Mouse (Mus musculus): Measurements from ENCODE around the gene Fcgrt.
"Not testable (repeated sequence)": the region's sequence is repeated elsewhere in the genome, so short reads cannot be mapped to it uniquely, and the experiment has no call there.

Gene Fcgrt

DNA sequence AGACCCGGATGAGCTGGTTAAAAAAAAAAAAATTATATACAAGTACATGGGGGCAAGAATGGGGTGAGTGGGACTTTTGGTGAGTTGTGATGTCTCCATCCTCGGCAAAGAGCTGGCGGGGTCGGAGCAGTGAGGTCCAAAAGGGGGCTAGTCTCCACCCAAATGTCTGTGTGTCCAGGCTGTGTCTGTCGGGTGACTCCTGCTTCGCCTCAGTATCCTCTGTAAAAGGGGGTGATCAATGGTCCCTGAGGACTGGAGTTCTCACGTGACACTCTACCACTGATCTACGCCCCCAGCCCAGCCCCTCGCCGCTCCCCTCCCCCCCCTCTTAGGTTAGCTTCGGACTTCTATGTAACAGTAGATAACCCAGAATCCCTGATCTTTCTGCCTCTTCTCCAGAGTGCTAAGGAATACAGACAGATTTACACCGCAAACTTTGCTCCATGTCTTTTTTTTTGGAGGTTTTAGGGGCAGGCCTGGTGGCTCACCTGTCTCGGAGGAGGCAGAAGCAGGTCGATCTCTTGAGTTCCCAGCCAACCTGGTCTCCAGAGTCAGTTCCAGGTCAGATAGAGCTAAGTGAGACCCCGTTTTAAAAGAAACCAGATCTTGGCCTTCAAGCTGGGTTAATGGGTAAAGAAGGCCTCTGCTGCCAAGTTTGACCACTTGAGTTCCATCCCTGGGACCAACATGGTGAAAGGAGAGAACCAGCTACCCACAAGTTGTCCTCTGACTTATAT lies 26.3 kb upstream of the Fcgrt start:
- no peak for DNase-seq (ENCODE audit: low spot score in 2 of 2)

DNA sequence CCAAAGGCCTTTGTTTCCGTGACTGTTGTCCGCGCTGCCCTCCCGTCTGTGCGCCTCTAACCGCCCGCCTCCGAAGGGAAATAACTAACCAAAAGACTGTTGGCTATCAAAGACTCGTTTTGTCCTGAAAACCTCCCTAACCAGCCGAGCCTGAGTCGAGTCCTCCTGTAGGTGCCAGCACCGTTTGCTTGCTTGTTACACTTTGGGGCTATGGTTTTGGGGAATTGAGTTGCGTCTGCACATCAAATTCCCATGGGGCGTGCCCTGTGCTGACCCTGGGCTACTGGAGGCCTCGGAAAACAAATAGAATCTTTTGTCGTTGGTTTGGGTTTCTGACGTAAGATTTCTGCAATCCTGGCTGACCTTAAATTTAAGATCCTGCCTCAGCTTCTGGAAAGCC lies 25.7 kb upstream of the Fcgrt start:
- no peak for DNase-seq (ENCODE audit: low spot score in 2 of 2)

DNA sequence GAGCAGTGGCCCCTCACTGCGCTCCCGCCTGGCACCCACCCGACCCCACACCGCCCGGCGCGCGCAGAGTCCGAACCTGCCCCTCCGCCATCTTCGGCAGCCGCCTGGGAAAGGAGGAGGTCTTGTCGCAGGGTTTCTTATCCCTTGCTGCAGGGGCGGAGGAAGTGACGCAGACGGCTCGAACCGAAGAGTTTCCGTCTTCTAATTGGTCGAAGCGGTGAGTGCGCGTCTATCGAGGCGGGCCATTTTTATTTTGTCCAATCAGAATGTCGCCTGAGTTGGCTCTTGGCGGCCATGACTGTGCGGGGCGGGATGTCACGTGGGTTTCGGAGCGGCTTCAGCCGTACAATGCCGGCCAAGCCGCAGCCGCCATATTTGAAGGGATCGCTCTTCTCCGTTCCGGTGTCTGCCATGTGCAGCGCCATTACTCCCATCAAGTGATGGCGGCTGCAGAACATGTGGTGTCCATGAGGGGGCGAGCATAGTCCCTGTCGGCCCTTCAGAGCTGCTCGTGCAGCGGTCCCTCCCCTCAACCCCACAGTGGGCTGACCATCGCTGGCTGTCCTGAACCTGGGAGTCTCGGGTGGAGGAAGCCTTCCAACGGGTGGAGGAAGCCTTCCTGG lies 25.1 kb upstream of the Fcgrt start, which contains the start of gene Rpl13a:
Rpl13a (minus strand) TSS at position 138 of the 623 bp plus-strand sequence.
- DNase-seq (ENCODE audit: low spot score in 2 of 2) = peak; percentile 92 to 95

DNA sequence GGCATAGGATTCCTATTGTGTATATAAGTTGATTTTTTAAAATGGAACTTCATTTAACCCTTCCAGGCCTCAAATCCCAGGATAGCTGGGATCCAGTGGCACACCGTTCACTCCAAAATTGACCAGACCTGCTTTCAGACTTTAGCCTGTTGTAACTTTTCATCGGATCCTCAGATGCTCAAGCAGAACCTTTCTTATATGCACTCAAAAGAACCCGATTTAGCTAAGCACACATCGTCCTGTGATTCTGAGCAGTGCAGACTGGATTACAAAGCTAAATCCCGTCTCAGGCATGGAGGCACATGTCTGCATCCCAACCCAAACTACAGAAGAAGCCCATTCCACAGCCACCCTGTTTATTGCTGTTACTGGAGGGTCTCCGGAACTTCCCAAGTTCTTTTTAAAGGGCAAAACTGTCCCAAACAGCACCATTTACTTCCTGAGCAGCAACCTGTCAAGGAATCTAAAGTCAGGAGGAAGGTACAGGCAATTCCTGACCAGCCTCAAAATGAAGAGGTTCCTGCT lies 24.1 kb upstream of the Fcgrt start:
- DNase-seq (ENCODE audit: low spot score in 2 of 2) = no peak

DNA sequence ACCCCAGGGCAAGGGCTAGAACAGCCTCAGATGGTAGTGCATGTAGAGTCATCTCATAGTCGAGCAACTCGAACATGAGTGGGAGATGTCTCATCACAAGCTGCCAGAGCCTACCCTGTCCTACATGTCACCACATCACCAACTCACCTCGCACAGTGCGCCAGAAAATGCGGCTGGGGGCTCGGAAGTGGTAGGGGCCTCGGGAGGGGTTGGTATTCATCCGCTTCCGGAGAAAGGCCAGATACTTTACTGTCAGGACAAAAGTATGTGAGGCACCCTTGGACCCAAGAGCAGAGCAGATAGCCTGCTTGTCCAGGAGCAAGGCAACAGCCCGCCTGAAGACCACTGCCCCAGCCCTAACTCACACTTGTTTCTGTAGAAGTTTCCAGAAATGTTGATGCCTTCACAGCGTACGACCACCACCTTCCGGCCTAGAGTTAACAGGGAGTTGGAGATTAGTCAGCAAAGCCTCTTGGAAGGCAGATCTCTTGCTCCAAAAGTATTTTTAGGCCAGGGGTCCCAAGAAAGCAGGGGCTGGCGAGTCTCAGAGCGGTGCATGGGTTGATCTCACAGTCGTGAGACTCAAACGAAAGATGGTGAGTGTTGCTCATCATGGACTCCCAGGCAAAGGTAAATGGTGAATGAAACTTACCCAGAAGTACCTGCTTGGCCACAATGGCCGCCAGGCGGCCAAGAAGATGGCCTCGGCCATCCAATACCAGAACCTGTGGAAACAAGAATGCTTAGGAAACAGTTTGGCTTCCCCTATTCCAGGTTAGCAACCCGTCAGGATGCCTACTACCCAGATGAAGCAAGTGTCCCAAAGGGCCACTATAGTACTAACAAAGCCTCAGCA lies 23.4 kb upstream of the Fcgrt start:
- no peak for DNase-seq (ENCODE audit: low spot score in 2 of 2)

DNA sequence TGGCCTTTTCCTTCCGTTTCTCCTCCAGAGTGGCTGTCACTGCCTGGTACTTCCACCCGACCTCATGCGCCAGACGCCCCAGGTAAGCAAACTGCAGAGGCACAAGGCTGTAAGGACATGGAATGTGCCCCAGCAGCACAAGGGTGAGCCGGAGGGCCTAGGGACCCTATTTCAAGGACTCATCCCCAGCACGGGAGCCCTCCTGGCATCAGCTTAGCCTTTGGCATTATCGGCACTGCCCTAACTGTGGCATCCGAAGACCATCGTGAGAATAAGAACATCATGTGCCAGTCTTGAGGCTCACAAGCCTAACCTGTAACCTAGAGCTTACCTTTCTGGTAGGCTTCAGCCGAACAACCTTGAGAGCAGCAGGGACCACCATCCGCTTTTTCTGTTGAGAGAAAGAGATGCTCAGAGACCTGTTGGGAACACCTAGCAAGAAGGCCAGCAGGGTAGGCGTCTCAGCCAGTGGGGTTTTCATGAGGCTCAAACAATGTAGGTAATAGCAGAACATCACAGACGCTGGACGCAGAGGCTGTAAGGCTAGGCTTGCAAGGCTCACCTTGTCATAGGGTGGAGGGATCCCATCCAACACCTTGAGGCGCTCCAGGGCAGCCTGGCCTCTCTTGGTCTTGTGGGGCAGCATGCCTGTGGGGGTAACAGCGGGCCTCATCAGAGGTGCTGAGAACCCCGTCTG lies 22.6 kb upstream of the Fcgrt start:
- DNase-seq (ENCODE audit: low spot score in 2 of 2) = no peak

DNA sequence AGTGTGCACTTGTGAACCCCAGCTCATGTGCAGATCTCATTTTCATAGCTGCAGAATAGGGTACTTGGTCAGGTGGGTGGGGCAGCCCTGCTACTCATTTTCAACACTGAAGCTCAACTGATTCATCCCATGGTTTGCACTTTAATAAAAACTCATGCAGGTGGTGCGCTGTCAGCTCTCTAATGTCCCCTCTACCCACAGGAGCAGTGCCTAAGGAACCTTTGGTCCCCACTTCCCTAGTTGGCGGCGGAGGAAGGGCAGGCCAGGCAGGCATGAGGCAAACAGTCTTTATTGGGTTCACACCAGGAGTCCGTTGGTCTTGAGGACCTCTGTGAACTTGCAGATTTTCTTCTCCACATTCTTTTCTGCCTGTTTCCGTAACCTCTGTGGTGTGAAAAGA lies 22.0 kb upstream of the Fcgrt start:
- DNase-seq (ENCODE audit: low spot score in 2 of 2) = not testable (repeated sequence)

DNA sequence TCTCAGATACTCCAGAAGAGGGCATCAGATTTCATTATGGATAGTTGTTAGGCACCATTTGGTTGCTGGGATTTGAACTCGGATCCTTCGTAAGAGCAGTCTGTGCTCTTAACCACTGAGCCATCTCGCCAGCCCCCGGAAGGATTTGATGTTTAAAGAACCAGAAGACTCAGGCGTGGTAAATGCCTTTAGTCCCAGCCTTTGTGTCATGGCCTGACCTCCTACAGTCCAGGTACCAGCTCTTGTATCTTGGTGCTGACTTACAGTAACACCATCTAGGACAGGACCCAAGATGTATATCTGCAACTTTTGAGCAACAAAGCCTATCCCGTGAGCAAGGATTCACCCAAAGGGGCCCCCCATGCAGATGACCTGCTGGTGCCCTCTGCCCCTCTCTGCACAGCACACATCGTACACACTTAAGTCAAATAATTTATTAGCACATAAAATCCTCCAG lies 21.5 kb upstream of the Fcgrt start:
- no peak for DNase-seq (ENCODE audit: low spot score in 2 of 2)

DNA sequence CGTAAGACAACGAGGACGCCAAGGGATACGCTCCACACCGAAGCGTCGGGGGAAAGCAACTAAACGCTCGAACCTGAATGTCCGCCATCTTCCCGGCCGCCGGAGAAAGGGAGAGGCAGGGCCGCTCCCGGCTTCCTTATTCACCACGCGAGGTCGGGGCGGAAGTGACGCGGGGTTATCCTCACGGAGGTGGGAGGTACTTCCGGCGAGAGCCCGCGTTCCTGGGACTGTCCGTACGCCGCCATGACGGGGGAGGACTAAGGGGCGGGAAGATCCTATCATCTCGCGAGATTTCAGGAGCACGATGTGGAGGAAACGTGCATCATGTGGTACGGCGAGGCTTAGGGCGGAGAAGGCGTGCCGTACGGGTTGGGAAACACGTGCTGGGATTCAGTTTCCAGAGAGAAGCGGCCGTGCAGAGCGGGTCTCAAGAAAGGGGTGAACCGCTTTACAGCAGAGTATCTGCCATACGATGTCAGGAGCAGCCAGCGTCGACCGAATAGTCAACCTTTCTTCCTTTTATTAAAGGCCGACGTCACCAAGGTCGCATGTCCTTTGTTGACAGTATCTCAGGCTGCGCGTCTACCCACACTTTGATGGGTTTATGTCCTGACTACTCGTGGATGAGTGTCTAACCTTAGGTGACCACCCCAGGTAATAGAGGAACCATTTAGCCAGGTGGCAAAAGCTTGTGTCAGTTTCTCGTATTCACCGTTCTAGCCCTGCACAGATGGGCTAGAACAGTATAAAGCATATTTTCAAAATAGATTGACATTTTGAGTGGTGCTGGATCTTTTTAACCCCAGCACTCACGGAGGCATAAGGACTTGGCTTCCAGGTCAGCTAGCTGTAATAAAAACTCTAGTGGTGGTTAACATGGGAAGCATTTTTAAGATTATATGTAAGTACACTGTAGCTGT lies 20.8 kb upstream of the Fcgrt start, which contains the start of gene Rps11:
Rps11 (minus strand) TSS at position 216 of the 920 bp plus-strand sequence.
- DNase-seq (ENCODE audit: low spot score in 2 of 2) = peak; percentile 95 to 98

DNA sequence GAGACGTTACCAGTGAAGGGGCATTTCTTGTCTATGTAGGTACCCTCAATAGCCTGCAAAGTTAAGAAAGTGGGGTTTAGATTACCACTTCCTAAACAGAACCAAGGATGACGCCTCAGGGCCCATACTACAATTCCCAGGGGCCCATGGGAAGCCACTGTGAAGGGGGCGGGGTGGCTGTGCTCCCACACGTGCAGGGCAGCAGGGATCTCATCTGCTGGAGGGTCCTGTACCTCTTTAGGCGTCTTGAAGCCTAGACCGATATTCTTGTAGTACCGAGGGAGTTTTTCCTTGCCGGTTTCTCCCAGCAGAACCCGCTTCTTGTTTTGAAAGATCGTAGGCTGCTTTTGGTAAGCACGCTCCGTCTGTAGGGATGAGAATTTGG lies 19.5 kb upstream of the Fcgrt start:
- no peak for DNase-seq (ENCODE audit: low spot score in 2 of 2)

DNA sequence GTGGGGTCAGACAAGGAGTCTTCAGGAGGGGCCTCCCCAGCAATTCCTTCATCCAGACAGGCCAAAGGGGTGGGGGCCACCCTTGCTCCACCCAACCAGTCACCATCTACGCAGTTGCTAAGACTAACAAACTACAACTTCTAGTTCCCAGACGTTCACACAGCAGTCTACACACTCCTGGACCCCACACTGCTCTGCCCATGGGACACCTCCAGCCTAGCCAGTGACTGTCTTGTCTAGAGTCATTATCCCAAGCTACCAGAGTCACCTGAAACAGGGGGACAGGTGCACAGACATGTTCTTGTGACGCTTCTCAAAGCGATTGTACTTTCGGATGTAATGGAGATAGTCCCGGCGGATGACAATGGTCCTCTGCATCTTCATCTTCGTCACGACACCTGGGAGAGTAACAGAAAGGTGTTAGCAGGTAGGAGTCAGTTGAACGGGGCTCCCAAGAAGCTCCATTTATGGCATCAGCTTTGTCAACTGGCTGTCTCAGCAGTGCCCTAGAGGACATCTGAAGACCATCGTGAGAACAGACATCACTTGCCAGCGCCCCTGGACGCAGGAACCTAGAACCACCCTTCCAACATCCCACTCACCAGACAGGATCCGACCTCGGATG lies 19.0 kb upstream of the Fcgrt start:
- DNase-seq (ENCODE audit: low spot score in 2 of 2) = no peak

DNA sequence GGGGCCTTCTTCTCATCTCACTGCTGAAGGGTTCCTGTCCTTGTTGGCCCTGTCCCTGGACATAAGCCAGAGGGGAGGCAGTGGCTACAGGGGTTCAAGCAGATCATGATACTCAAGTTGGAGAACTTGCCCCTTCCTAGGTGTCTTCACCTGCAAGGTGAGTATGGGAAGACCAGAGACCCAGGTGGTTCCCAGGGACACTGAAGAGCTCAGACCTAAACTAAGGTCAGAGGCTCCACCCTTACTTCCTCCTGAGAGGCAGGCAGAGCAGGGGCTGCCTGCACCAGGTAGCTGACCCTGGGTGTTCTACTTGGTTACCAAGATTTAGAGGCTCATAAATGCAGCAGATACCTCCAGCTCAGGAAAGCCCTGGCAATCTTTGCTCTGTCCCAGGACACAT lies 18.3 kb upstream of the Fcgrt start:
- no peak for DNase-seq (ENCODE audit: low spot score in 2 of 2)

DNA sequence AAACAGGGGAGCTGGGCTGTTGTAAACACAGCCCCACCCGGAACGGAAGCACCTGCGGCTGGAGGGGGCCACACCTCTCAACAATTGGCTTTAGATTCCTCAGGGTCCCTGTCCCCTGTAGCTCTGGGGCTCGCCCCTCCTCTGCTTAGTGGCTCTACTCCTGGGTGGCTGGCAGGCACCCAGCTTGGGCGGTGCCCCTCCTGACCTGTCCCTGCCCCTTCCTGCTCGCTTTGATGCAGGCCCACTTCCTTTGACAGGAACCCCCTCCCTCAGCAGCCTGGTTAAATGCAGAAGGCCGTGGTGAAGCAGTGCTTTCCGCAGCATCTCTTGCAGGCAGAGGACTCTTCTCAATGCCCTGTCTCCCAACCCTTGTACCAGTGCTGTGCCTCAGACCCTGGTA lies 17.8 kb upstream of the Fcgrt start:
- peak; percentile 61 to 63 for DNase-seq (ENCODE audit: low spot score in 2 of 2)

DNA sequence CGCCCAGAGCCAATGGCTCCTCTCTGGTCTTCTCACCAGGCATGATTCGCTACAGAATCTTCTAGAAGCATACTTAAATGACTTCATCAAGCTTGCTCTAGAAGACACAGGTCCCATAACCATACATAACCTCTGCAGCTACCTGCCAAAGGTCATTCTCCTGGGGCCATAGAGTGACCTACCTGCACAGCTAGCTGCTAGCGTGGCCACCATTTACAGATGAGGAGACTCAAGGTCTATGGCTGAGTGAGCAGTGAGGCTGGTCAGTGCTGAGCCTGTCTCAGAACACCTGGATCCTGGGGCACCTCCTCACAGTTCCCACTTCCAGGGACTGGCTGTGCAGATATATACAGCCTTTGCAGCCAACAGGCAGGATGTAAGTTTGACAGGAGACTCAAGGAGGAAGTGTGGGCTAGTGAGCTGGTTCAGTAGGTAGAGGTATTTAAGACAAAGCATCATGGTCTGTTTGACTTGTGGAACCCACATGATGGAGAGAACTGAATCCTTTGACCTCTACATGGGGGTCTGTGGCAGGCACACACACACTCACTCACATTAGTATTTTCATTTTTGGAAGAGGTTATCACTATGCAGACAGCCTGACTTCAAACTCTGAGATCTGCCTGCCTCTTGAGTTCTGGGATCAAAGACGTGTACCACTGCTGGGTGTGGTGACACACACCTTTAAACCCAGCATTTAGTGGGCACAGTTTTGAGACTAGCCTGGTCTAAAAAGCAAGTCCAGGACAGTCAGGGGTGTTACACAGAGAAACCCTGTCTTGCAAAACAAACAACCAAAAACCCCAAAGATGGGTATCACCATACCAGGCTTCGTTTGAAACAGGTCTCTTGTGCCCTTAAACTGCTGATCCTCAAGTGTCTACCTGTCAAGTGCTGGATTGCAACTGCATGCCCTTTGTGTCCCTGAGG lies 16.4 kb upstream of the Fcgrt start:
- DNase-seq (ENCODE audit: low spot score in 2 of 2) = no peak

DNA sequence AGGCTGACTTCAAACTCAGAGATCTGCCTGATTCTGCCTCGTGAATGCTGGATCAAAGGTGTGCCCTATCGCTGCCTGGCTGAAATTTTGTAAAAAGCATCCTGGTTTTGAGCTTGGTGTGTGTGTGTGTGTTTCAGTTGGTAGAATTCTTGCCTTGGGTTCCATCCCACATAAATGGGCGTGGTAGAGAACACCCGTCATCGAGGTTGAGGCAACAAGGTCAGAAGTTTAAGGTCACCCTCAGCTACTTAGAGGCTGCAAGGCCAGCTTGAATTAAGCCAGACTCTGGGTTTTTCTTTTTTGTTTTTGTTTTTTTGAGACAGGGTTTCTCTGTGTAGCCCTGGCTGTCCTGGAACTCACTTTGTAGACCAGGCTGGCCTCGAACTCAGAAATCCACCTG lies 14.7 kb upstream of the Fcgrt start:
- DNase-seq (ENCODE audit: low spot score in 2 of 2) = no peak

DNA sequence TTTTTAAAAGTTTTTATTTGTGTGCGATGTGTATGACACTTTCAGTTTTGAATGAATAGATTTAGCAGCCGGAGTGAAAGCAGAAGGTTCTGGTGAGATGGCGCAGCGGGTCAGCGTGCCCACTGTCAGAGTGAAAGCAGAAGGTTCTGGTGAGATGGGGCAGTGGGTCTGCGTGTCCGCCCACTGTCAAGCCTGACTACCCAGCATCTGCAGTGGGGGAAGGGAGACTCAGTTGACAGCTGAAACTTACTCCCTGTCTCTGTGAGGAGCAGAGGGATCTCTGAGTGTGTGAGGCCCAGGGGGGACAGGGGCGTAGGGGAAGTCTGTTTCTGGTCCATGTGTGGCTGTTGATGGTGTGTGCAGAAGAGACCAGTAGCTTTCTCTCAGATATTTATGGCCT lies 13.9 kb upstream of the Fcgrt start:
- no peak for DNase-seq (ENCODE audit: low spot score in 2 of 2)

DNA sequence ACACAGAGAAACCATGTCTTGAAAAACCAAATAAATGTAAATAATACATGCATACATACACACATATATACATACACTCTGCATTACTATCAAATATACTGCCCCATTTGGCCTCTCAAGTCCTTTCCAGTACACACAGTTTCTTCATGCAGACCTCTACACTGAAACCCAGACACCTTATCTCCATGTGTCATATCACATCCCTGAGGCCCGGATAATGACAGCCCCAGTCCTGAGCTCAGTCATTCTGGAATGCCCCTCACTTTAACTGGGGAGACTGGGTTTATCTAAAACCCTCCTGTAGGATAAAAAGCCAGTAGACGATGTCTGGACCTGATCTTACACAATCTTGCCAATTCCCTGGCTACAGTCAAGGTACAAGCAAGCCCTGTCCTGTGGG lies 9.8 kb upstream of the Fcgrt start:
- DNase-seq (ENCODE audit: low spot score in 2 of 2) = no peak

DNA sequence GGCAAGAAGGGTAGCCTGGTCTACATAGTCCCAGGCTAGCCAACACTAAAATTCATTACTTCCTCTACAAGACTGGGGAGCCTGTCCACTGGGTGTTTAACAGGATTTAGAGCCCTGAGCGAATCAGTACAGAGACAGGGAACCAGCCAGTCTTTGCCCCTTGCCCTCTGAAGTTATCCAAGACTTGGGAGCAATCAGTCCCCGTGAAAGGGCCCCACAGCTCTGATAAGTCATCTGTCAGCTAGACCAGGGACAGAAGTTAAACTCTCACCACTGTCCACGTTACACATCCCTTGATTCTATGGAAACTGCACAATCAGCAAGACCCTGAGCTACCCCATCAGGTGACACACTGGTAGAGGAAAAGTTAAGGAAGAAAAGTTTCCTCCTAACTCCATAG lies 8.9 kb upstream of the Fcgrt start:
- no peak for DNase-seq (ENCODE audit: low spot score in 2 of 2)

DNA sequence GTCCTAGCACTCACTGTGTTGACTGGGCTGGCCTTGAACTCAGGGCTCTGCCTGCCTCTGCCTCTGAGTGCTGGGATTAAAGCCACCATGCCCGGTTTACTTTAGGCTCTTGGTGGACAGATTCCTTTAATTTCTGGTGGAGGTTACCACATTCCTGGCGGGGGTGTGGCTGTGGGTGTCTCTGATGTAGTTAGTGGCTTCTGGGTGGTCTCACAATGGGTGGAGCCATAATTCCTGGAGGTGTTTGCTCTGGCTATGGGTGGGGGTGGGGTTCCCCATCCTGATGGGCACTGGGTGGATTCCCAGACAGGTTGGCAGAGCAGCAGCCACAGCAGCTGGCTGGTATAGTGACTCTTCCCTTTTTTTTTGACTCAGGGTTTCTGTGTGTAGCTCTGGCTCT lies 8.3 kb upstream of the Fcgrt start:
- no peak for DNase-seq (ENCODE audit: low spot score in 2 of 2)
